Mouse (Mus musculus) midbrain, postnatal 0 days (tissue): ENCODE results near the gene Pcsk5. TPM values are rescaled to one million over a fixed set of nuclear protein-coding genes. Genes with fewer than 3 reads are reported as not detected.

Experiments used
- ATAC-seq: fragments of 200-750 bp; cut with Nextera tagmentation; 2 replicates; pipeline ENCODE4 v1.8.0; 2017; ENCODE audit warnings: moderate number of reproducible peaks, mild to moderate bottlenecking, moderate TSS enrichment, moderate library complexity; ENCODE audit not compliant: low FRiP score
- DNase-seq: peaks from one replicate; pipeline ENCODE4 v3.0.0-alpha.2; 2015; ENCODE audit warnings: low spot score
- H3K27ac ChIP-seq: fragments of 300-500 bp; sonication (generic); 2 replicates; pipeline ENCODE4 v1.5.1; 2014; ENCODE audit warnings: low read depth, mild to moderate bottlenecking, low read length, mixed read lengths
- H3K27me3 ChIP-seq: fragments of 300-500 bp; sonication (generic); 2 replicates; pipeline ENCODE4 v1.6.1; 2014; ENCODE audit warnings: low read length, control low read depth, mixed read lengths; ENCODE audit not compliant: insufficient read depth
- H3K36me3 ChIP-seq: fragments of 300-500 bp; sonication (generic); 2 replicates; pipeline ENCODE4 v1.6.1; 2014; ENCODE audit warnings: low read length, control low read depth, mixed read lengths; ENCODE audit not compliant: insufficient read depth
- H3K4me1 ChIP-seq: fragments of 300-500 bp; sonication (generic); 2 replicates; pipeline ENCODE4 v1.6.1; 2014; ENCODE audit warnings: mild to moderate bottlenecking, control low read depth, antibody characterized with exemption, low read length, mixed read lengths; ENCODE audit not compliant: insufficient read depth
- H3K4me2 ChIP-seq: fragments of 300-500 bp; sonication (generic); 2 replicates; pipeline ENCODE4 v1.6.1; 2014; ENCODE audit warnings: low read depth, mild to moderate bottlenecking, low read length, mixed read lengths; ENCODE audit not compliant: poor library complexity, severe bottlenecking
- H3K4me3 ChIP-seq: fragments of 300-500 bp; sonication (generic); 2 replicates; pipeline ENCODE4 v1.5.1; 2014; ENCODE audit warnings: low read depth, mild to moderate bottlenecking, low read length, moderate library complexity
- H3K9ac ChIP-seq: fragments of 300-500 bp; sonication (generic); replicated peaks from 2 replicates; pipeline ENCODE4 v1.6.1; 2014; ENCODE audit warnings: mild to moderate bottlenecking, low read length, moderate library complexity, mixed read lengths; ENCODE audit not compliant: poor library complexity, severe bottlenecking
- H3K9me3 ChIP-seq: fragments of 300-500 bp; sonication (generic); 2 replicates; pipeline ENCODE4 v1.6.1; 2016; ENCODE audit warnings: low read length, control low read depth
- CTCF ChIP-seq: IDR thresholded peaks from 2 replicates; pipeline ENCODE4 v1.5.1; 2016; ENCODE audit warnings: antibody characterized with exemption, mild to moderate bottlenecking
- WGBS: fragments of 180-500 bp; shearing (Covaris S2); extraction: QIAGEN DNeasy Blood & Tissue Kit; methylation state at CpG from one replicate; pipeline ENCODE4 v1.1.7; 2014; 5-methylcytosine and 5-hydroxymethylcytosine counted together
- polyA plus RNA-seq: library from polyadenylated mRNA; unstranded; fragments of >200 nt; fragmentation: Nextera tagmentation; extraction: Ambion mirVana; gene quantifications from 2 replicates; pipeline ENCODE4 v1.2.1, GENCODE M21; 2015
- total RNA-seq: library from RNA; depleted of rRNA; stranded (reverse); fragments of >200 nt; gene quantifications from 2 replicates; pipeline ENCODE4 v1.2.3, GENCODE M21; 2014

The Pcsk5 gene
- total and polyA plus RNA-seq, 2 experiments from 2014 or later: 8.8 TPM

DNA sequence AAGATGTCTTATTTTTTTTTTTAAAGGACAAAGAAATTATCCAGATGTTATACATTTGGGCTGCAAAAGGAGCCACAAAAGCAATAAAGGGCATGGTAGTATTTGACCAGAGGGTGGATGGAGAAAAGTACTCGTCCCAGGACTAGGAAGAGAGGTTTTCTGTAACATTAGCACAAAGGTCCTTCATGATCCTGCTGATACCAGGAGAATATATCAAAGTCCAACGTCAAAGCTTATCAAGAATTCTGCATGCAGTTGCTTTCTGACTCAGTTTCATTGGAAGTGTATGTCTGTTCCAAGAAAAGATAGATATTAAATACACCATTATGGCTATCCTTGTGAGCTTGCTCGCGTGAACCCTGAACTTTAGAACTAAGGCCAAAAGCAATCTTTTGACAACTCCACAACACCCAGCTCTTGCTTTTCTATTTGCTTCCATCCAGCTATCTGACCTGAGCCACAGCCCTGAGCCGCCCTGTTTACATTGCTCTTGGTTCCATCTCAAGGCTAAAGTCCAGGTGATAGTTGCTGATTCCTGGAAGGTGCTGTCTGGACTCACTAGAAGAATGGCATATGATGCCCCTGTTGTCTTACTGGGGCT, 426.9 kb downstream of the Pcsk5 start:
- 86% methylated on average over 5 of the region's 5 CpGs for WGBS
- no peak for TF ChIP-seq CTCF
- H3K27ac ChIP-seq: no peak overlapping the region
- DNase-seq (no peak), ATAC-seq (no peak)
- H3K4me3 ChIP-seq: no peak overlapping the region
- no peaks in the 10 kb centered on the region for H3K36me3 ChIP-seq
- no peaks in the 10 kb centered on the region for H3K27me3 ChIP-seq
- no peaks in the 10 kb centered on the region for H3K4me1 ChIP-seq
- no peak overlapping the region for H3K9ac ChIP-seq
- no peak overlapping the region for H3K4me2 ChIP-seq
- H3K9me3 ChIP-seq: no peaks in the 10 kb centered on the region

DNA sequence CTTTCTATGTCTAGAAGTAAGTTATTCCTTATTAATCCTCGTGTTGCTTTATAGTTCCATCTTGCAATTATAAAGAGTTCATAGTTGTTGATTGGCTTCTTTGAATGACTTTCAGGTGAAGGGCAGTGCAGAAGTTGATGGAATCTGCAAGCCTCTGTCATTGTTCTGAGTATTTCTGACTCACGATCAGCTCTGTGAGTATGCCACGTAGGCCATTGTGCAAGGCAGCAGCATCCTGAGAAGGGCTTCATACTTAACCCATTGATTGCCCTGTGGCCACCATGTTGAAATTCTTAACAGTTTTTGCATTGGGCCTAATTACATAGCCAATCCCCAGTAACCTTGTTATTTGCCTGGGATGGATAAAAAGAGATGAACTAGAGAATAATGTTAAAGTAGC, 428.1 kb downstream of the Pcsk5 start:
- H3K36me3 ChIP-seq: no peaks in the 10 kb centered on the region
- H3K27ac ChIP-seq: no peak overlapping the region
- no peak overlapping the region for H3K9ac ChIP-seq
- H3K4me2 ChIP-seq: no peak overlapping the region
- no peaks in the 10 kb centered on the region for H3K27me3 ChIP-seq
- no peaks in the 10 kb centered on the region for H3K4me1 ChIP-seq
- no peak for TF ChIP-seq CTCF
- ATAC-seq (no peak), DNase-seq (no peak)
- H3K9me3 ChIP-seq: no peaks in the 10 kb centered on the region
- WGBS: 66% methylated on average over 3 of the region's 3 CpGs
- no peak overlapping the region for H3K4me3 ChIP-seq

DNA sequence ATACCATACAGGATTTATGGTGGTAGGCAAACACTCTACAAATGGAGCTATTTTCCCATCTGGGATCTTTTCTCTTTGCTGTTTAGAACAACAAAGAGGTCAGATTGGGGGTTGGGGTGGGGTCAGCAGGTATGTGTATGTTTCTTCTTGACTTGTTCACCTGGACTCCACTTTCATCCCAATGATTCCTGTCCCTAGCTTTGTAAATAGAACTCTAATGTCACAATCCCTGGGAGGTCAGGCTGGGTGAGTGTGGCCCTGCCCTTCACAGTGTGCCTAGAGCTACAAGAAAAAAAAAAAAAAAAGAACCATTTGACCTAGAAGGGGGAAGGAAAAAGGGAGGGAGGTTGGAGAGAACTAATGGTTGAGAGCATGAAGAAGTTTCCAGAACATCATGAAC, 428.8 kb downstream of the Pcsk5 start:
- no peak for ATAC-seq
- TF ChIP-seq CTCF: no peak
- H3K4me2 ChIP-seq: no peak overlapping the region
- H3K4me1 ChIP-seq: no peaks in the 10 kb centered on the region
- H3K9me3 ChIP-seq: no peaks in the 10 kb centered on the region
- H3K27me3 ChIP-seq: no peaks in the 10 kb centered on the region
- H3K36me3 ChIP-seq: no peaks in the 10 kb centered on the region
- no peak for DNase-seq
- no peak overlapping the region for H3K4me3 ChIP-seq
- H3K9ac ChIP-seq: no peak overlapping the region
- H3K27ac ChIP-seq: no peak overlapping the region

DNA sequence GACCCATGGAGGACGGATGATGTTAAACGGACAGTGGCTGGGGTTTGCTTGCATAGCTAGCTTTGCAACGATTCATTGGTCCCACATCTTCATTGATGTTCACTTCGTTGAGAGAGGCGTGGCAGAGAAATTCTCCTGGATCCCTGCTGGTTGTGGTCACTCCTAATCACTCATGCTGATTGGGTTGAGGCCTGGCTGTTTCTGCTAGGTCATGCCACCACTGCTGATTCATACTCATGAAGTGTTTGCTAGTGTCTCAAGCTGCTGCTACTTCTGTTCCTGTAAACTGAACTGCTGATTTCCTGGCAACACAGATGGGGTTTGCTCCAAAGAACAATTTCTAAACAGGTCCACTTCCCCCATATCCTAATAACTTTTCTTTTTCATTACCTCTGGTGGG, 430.6 kb downstream of the Pcsk5 start:
- Histone ChIP-seq H3K36me3 (no peaks in the 10 kb centered on the region), H3K4me1 (no peaks in the 10 kb centered on the region), H3K9me3 (no peaks in the 10 kb centered on the region), H3K27ac (no peak overlapping the region), H3K9ac (no peak overlapping the region), H3K27me3 (no peaks in the 10 kb centered on the region), H3K4me2 (no peak overlapping the region), H3K4me3 (no peak overlapping the region)
- WGBS: 91% methylated on average over 5 of the region's 5 CpGs
- DNase-seq (no peak), ATAC-seq (no peak)
- no peak for TF ChIP-seq CTCF

DNA sequence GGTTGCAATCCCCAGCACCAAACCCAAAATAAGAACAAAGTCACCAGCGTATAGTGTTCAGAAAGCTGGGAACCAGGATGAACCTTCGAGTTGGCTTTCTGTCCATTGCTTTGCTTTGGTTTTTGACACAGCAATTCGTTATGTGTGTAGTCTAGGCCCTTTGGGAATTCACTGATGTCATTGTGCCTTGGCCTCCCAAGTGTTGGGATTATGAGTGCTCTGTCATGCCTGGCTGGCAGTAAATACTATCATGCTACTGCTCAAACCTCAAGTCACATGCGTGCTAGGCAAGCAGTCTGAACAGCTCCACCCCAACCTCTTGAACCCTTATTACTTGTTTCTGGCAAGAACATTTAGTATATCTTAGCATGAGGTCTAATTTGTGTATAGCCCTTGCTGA, 434.3 kb downstream of the Pcsk5 start:
- H3K9ac ChIP-seq: no peak overlapping the region
- 92% methylated on average over 4 of the region's 4 CpGs for WGBS
- no peak overlapping the region for H3K27ac ChIP-seq
- no peak for TF ChIP-seq CTCF
- no peak for DNase-seq
- no peak overlapping the region for H3K4me2 ChIP-seq
- ATAC-seq: no peak
- no peaks in the 10 kb centered on the region for H3K4me1 ChIP-seq
- H3K27me3 ChIP-seq: no peaks in the 10 kb centered on the region
- H3K4me3 ChIP-seq: no peak overlapping the region
- H3K9me3 ChIP-seq: no peaks in the 10 kb centered on the region
- H3K36me3 ChIP-seq: peaks cover 14% of the 10 kb centered on the region

DNA sequence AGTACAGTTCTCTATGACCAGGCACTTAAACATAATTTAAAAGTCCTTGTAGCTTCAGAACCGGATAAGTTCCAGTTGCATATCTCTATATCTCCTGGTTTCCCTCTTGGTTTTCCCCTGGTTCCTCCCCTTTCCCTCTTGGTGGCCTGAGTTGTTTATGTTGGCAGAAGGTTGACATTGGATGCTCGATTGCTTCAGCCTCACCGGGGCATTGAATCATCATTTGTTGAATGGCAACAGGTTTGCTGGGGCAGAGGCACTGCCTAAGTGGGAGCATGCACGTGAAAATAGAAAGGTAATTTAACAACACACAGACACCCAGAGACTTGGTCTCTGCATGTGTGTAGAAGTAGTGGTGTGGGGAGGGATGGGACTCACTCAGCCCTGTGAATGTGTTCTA, 436.9 kb downstream of the Pcsk5 start:
- no peak for ATAC-seq
- Histone ChIP-seq H3K4me3 (no peak overlapping the region), H3K4me1 (no peaks in the 10 kb centered on the region), H3K9me3 (no peaks in the 10 kb centered on the region), H3K4me2 (no peak overlapping the region), H3K27me3 (no peaks in the 10 kb centered on the region), H3K27ac (no peak overlapping the region), H3K9ac (no peak overlapping the region), H3K36me3 (peaks cover 14% of the 10 kb centered on the region)
- no peak for DNase-seq
- no peak for TF ChIP-seq CTCF
- 90% methylated on average over 4 of the region's 4 CpGs for WGBS
